Mouse (Mus musculus): Measurements from ENCODE around the gene Pla2g4b. TPM values are rescaled to one million over a fixed set of nuclear protein-coding genes. Genes with fewer than 3 reads are reported as not detected.

Pla2g4b gene
- polyA plus RNA-seq, 1 experiment from 2014 or later, result 3.2 TPM

DNA sequence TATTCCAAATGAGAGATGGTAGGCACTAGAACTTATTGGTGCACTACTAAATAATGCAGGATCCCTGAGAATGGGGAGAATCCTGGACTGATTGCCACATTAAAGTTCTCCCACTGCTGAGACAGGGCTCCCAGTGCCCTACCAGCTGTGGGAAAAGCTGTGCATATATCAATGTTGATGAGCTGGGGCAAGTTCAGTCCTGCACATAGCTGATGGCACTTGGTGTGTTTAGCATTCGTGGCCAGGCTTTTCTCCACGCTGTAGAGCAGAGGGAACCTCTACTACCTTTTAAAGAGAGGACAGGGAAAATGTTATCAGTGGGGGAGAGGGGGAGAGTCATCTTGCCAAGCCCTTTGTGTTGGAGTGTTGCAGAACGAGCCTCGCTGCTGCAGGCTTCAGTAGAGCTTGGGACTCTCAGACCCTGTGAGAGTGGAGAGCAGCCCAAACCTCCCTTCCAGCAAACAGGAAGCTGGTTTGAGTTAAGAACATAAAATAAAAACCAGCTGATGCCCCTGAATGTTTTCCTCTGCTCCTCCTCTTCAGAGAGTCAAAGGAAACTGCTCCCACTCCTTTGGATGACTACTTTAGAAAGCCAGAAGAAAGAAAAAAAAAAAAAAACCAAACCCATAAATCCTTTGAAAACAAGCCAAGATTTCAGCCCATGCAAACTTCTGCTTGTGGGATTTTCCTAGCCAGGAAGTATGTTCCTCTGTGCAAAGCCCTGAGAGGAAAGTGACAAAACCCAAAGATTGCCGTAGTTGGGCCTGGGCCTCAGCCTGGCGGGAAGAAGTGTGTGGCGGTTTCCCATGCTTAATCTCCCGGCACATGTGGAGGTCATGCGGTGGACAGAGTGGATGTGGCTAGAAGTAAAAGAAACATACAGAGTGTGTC is 37.6 kb upstream of the Pla2g4b start:
- no peak for ATAC-seq (ENCODE audit: low read depth)
- Histone ChIP-seq H3K9me3 (ENCODE audit: control insufficient read depth, low read length) (no peaks in the 10 kb centered on the region), H3K27ac (ENCODE audit: low read depth, low read length) (peak overlapping the region; percentile 57), H3K9ac (replicated peaks; ENCODE audit: low read depth, low read length) (no peak overlapping the region), H3K4me2 (ENCODE audit: low read depth, low read length) (no peak overlapping the region), H3K4me3 (ENCODE audit: low read depth, low read length) (no peak overlapping the region), H3K4me1 (ENCODE audit: control insufficient read depth, insufficient read depth, low read length) (no peaks in the 10 kb centered on the region), H3K27me3 (ENCODE audit: control insufficient read depth, insufficient read depth, low read length) (no peaks in the 10 kb centered on the region), H3K36me3 (ENCODE audit: control insufficient read depth, insufficient read depth, low read length) (no peaks in the 10 kb centered on the region)
- WGBS, result 71% methylated on average over 9 of the region's 9 CpGs

DNA sequence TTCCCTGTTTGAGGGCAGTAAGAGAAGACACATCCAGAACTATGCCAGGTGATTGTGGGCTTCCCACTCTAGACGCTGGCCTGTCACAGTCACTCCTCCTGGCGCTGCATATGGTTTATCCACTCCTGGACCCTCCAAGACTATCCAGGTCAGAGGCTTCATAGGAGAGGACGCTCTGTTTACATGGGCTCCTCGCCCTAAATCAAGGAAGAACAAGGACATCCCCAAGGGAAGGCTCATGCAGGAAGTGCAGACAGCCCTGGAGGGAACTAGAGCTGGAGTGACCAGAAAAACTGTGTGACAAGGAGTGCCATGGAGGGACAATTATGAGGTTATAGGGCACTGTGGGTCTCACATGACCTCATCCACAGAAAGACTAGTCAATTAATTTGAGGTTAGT is 35.9 kb upstream of the Pla2g4b start:
- WGBS, result 85% methylated on average over 4 of the region's 4 CpGs
- Histone ChIP-seq H3K27ac (ENCODE audit: low read depth, low read length) (no peak overlapping the region), H3K27me3 (ENCODE audit: control insufficient read depth, insufficient read depth, low read length) (no peaks in the 10 kb centered on the region), H3K9ac (replicated peaks; ENCODE audit: low read depth, low read length) (no peak overlapping the region), H3K4me1 (ENCODE audit: control insufficient read depth, insufficient read depth, low read length) (no peaks in the 10 kb centered on the region), H3K4me3 (ENCODE audit: low read depth, low read length) (no peak overlapping the region), H3K36me3 (ENCODE audit: control insufficient read depth, insufficient read depth, low read length) (no peaks in the 10 kb centered on the region), H3K9me3 (ENCODE audit: control insufficient read depth, low read length) (no peaks in the 10 kb centered on the region), H3K4me2 (ENCODE audit: low read depth, low read length) (no peak overlapping the region)
- no peak for ATAC-seq (ENCODE audit: low read depth)

DNA sequence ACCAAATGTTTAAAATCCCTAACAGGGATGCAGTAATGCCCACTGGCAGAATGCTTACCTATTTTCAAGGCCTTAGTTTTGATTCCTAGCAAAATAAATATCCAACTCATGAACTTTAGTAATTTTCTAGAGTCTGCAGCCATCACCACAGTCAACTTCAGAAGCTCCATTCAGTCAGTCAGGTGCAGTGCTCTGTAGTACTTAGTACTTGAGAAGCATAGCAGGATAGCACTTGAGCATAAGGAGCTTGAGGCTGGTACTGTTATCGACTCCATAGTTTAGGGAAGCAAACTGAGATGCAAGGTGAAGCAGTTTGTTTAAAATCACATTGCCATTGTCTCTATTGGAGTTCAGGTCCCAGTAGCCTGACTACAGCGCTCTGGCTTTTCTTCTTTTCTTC is 33.5 kb upstream of the Pla2g4b start:
- 96% methylated on average over 2 of the region's 2 CpGs for WGBS

DNA sequence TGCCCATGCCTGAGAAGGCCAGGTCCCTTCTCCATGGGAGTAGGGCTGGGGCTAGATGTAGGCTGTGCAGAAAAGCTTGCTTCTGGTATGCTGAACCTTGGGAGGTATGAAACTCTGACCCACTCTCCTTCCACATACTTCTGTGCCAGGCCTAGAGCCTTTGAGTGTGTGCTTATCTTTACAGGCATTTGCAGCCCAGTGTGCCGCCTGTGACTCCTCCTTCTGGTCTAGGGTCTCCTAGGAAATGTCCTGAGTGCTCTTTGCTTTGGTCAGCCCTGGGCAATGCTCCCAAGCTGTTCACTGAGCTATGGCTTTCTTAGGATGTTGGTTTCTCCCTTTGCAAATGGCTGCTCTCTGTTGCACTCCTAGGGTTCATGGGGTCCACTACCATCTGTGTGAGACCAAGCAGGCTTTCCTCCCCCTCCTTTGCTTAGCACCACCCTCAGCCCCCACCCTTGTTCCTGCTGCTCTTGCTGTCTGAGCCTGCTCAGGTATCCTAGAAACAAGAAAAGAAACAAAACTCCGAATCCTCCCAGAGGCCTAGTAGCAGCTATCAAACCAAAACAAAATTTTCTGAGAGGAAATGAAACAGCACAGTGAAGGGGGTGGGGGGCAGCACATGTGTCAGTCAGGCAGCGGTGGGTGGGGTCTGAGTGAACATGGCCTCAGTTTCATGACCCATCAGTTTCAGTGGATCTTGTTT is 32.2 kb upstream of the Pla2g4b start:
- WGBS, result 90% methylated on average over 3 of the region's 3 CpGs
- H3K4me1 ChIP-seq (ENCODE audit: control insufficient read depth, insufficient read depth, low read length), result no peaks in the 10 kb centered on the region

More for the DNA sequence above, 33.5 kb upstream of the Pla2g4b start:
- H3K36me3 ChIP-seq (ENCODE audit: control insufficient read depth, insufficient read depth, low read length), result no peaks in the 10 kb centered on the region
- no peak overlapping the region for H3K27ac ChIP-seq (ENCODE audit: low read depth, low read length)
- no peaks in the 10 kb centered on the region for H3K9me3 ChIP-seq (ENCODE audit: control insufficient read depth, low read length)
- ATAC-seq (ENCODE audit: low read depth), result no peak
- H3K4me3 ChIP-seq (ENCODE audit: low read depth, low read length), result no peak overlapping the region
- H3K27me3 ChIP-seq (ENCODE audit: control insufficient read depth, insufficient read depth, low read length), result no peaks in the 10 kb centered on the region
- H3K4me1 ChIP-seq (ENCODE audit: control insufficient read depth, insufficient read depth, low read length), result no peaks in the 10 kb centered on the region
- no peak overlapping the region for H3K4me2 ChIP-seq (ENCODE audit: low read depth, low read length)
- H3K9ac ChIP-seq (replicated peaks; ENCODE audit: low read depth, low read length), result no peak overlapping the region

DNA sequence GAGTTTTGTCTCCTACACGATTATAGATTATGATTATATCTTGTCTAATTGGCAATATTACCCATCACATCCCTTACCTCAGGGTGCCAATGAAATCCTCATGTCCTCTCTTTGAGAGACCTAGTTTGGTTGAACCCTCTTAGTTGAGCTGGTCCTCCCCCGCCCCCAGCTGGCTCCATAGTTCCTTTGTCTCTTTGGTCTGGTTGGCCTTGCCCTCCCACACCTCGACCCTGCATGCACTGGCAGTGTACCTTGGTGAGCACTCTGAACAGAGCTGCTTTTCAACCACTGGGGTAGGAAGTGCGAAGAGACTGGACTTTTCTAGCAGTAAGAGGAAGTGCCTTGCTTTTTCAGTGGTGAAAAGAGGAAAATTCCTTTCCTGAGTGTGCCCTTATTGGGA is 31.3 kb upstream of the Pla2g4b start:
- H3K9me3 ChIP-seq (ENCODE audit: control insufficient read depth, low read length), result no peaks in the 10 kb centered on the region
- 83% methylated on average over 4 of the region's 4 CpGs for WGBS
- no peak overlapping the region for H3K9ac ChIP-seq (replicated peaks; ENCODE audit: low read depth, low read length)
- H3K27me3 ChIP-seq (ENCODE audit: control insufficient read depth, insufficient read depth, low read length), result no peaks in the 10 kb centered on the region
- H3K27ac ChIP-seq (ENCODE audit: low read depth, low read length), result no peak overlapping the region
- H3K4me1 ChIP-seq (ENCODE audit: control insufficient read depth, insufficient read depth, low read length), result no peaks in the 10 kb centered on the region
- ATAC-seq (ENCODE audit: low read depth), result no peak
- H3K4me3 ChIP-seq (ENCODE audit: low read depth, low read length), result no peak overlapping the region
- H3K4me2 ChIP-seq (ENCODE audit: low read depth, low read length), result no peak overlapping the region
- peaks cover 3% of the 10 kb centered on the region; the same call in 1 of the 2 replicates for H3K36me3 ChIP-seq (ENCODE audit: control insufficient read depth, insufficient read depth, low read length)

More for the DNA sequence above, 32.2 kb upstream of the Pla2g4b start:
- Histone ChIP-seq H3K4me2 (ENCODE audit: low read depth, low read length) (no peak overlapping the region), H3K4me3 (ENCODE audit: low read depth, low read length) (no peak overlapping the region), H3K36me3 (ENCODE audit: control insufficient read depth, insufficient read depth, low read length) (peaks cover 3% of the 10 kb centered on the region; the same call in 1 of the 2 replicates), H3K9ac (replicated peaks; ENCODE audit: low read depth, low read length) (no peak overlapping the region), H3K27ac (ENCODE audit: low read depth, low read length) (no peak overlapping the region), H3K27me3 (ENCODE audit: control insufficient read depth, insufficient read depth, low read length) (no peaks in the 10 kb centered on the region), H3K9me3 (ENCODE audit: control insufficient read depth, low read length) (no peaks in the 10 kb centered on the region)
- ATAC-seq (ENCODE audit: low read depth), result no peak

DNA sequence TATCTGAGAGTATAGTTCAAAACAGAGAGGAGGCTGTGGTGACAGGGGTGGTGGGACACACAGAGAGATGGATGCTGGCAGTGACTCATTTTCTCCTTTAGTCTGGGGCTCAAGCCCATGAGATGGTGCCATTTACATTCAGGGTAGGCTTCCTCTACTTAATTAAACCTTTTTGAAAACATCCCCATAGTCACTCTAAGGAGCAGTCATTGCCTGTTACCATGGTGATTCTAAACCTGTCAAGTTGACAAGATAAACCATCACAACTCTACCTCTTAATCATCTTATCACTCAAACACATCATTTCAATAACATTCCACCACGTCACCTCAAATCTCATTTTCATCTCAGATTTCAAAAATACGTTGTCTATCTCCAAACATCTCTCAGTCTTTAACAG is 29.2 kb upstream of the Pla2g4b start:
- H3K4me1 ChIP-seq (ENCODE audit: control insufficient read depth, insufficient read depth, low read length), result no peaks in the 10 kb centered on the region
- no peak overlapping the region for H3K9ac ChIP-seq (replicated peaks; ENCODE audit: low read depth, low read length)
- WGBS, result 91% methylated on average over 2 of the region's 2 CpGs
- no peak overlapping the region for H3K27ac ChIP-seq (ENCODE audit: low read depth, low read length)
- no peak overlapping the region for H3K4me2 ChIP-seq (ENCODE audit: low read depth, low read length)
- H3K27me3 ChIP-seq (ENCODE audit: control insufficient read depth, insufficient read depth, low read length), result no peaks in the 10 kb centered on the region
- peaks cover 3% of the 10 kb centered on the region; the same call in 1 of the 2 replicates for H3K36me3 ChIP-seq (ENCODE audit: control insufficient read depth, insufficient read depth, low read length)
- no peak for ATAC-seq (ENCODE audit: low read depth)
- H3K9me3 ChIP-seq (ENCODE audit: control insufficient read depth, low read length), result no peaks in the 10 kb centered on the region
- no peak overlapping the region for H3K4me3 ChIP-seq (ENCODE audit: low read depth, low read length)

DNA sequence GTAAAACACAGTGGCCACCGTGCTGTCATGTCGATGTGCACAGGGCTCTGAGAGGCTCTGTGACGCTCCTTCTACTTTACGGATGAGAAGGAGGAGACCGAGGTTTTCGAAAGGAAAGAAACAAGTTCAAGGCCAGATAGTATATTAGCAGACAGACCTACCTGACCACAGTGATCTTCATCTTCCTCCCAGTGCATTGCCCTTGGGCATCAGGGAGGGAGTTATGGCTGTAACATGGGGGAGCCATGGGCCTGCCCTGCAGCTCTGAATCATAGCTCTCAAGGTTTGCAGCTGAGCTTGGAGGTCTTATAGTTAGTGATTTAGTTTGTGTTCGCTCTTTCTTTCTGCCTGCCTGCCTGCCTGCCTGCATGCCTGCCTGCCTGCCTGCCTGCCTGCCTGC is 26.5 kb upstream of the Pla2g4b start:
- H3K27me3 ChIP-seq (ENCODE audit: control insufficient read depth, insufficient read depth, low read length), result no peaks in the 10 kb centered on the region
- no peak overlapping the region for H3K27ac ChIP-seq (ENCODE audit: low read depth, low read length)
- H3K4me3 ChIP-seq (ENCODE audit: low read depth, low read length), result no peak overlapping the region
- H3K36me3 ChIP-seq (ENCODE audit: control insufficient read depth, insufficient read depth, low read length), result peaks cover 3% of the 10 kb centered on the region; the same call in 1 of the 2 replicates
- no peaks in the 10 kb centered on the region for H3K4me1 ChIP-seq (ENCODE audit: control insufficient read depth, insufficient read depth, low read length)
- 95% methylated on average over 7 of the region's 7 CpGs for WGBS
- no peak overlapping the region for H3K9ac ChIP-seq (replicated peaks; ENCODE audit: low read depth, low read length)
- no peak overlapping the region for H3K4me2 ChIP-seq (ENCODE audit: low read depth, low read length)
- no peak for ATAC-seq (ENCODE audit: low read depth)
- H3K9me3 ChIP-seq (ENCODE audit: control insufficient read depth, low read length), result no peaks in the 10 kb centered on the region

DNA sequence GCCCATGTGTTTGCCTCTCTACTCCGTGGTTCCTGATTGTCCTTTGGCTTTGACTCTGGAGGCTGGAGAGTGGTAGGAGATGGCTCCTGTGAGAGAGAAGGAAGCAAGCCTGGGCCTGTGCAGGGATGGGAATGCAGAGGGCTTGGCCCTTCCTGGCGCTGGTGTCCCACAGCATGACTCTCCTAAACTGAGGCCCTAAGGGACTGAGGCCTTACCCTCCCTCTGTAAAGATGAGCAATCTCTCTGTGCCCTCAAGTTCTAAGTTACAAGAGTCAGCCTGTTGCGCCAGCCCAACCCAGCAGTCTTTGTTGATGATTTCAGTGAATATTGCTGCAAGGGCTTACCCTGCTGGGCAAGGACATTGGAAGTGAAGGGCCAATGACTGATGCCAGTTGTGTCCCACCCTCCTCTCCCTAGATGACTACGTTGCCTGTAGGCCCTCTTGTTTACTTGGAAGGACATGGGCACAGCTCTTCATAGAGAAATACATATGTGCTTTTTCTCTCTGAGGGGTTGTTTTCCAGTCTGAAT is 25.5 kb upstream of the Pla2g4b start:
- Histone ChIP-seq H3K9ac (replicated peaks; ENCODE audit: low read depth, low read length) (no peak overlapping the region), H3K9me3 (ENCODE audit: control insufficient read depth, low read length) (no peaks in the 10 kb centered on the region), H3K36me3 (ENCODE audit: control insufficient read depth, insufficient read depth, low read length) (peaks cover 3% of the 10 kb centered on the region), H3K4me1 (ENCODE audit: control insufficient read depth, insufficient read depth, low read length) (no peaks in the 10 kb centered on the region), H3K27me3 (ENCODE audit: control insufficient read depth, insufficient read depth, low read length) (no peaks in the 10 kb centered on the region), H3K27ac (ENCODE audit: low read depth, low read length) (no peak overlapping the region), H3K4me2 (ENCODE audit: low read depth, low read length) (no peak overlapping the region), H3K4me3 (ENCODE audit: low read depth, low read length) (no peak overlapping the region)
- WGBS, result 86% methylated on average over 4 of the region's 4 CpGs
- no peak for ATAC-seq (ENCODE audit: low read depth)

DNA sequence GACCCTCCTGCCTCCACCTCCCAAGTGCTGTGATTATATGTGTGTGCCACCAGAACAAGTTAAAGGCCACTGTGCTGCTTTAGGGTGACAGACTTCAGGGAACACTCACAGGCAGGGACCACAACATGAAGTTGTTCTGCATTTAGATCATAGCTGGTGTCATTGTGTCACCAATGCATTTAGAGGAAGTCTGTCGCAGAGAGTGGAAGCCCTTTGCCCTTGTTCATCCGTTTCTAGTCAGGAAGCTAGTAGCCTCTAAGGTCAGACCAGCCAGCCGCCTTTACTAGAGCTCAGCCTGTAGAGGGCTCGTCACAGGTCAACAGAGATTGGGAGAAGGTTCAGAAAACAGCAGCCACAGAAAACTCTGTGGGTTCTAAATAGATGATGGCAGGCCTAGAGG is 24.5 kb upstream of the Pla2g4b start:
- H3K4me2 ChIP-seq (ENCODE audit: low read depth, low read length), result no peak overlapping the region
- no peaks in the 10 kb centered on the region for H3K9me3 ChIP-seq (ENCODE audit: control insufficient read depth, low read length)
- no peak overlapping the region for H3K27ac ChIP-seq (ENCODE audit: low read depth, low read length)
- no peaks in the 10 kb centered on the region for H3K27me3 ChIP-seq (ENCODE audit: control insufficient read depth, insufficient read depth, low read length)
- peaks cover 3% of the 10 kb centered on the region for H3K36me3 ChIP-seq (ENCODE audit: control insufficient read depth, insufficient read depth, low read length)
- H3K4me1 ChIP-seq (ENCODE audit: control insufficient read depth, insufficient read depth, low read length), result no peaks in the 10 kb centered on the region
- no peak overlapping the region for H3K4me3 ChIP-seq (ENCODE audit: low read depth, low read length)
- WGBS, result 77% methylated on average over 4 of the region's 4 CpGs
- H3K9ac ChIP-seq (replicated peaks; ENCODE audit: low read depth, low read length), result no peak overlapping the region
- no peak for ATAC-seq (ENCODE audit: low read depth)

Measured in neural tube, embryonic 14.5 days (tissue).